Mouse (Mus musculus) bone marrow macrophage, adult 2 months (primary cell): ENCODE results near the gene Nudt21.

Source experiments
- CTCF ChIP-seq: IDR thresholded peaks from 2 replicates; pipeline ENCODE4 v1.5.1; 2012; ENCODE audit warnings: low read depth, mild to moderate bottlenecking, low read length, moderate library complexity
- POLR2A ChIP-seq: IDR thresholded peaks from 2 replicates; pipeline ENCODE4 v1.6.1; 2012; ENCODE audit warnings: mild to moderate bottlenecking, low read depth, low read length, borderline replicate concordance

DNA sequence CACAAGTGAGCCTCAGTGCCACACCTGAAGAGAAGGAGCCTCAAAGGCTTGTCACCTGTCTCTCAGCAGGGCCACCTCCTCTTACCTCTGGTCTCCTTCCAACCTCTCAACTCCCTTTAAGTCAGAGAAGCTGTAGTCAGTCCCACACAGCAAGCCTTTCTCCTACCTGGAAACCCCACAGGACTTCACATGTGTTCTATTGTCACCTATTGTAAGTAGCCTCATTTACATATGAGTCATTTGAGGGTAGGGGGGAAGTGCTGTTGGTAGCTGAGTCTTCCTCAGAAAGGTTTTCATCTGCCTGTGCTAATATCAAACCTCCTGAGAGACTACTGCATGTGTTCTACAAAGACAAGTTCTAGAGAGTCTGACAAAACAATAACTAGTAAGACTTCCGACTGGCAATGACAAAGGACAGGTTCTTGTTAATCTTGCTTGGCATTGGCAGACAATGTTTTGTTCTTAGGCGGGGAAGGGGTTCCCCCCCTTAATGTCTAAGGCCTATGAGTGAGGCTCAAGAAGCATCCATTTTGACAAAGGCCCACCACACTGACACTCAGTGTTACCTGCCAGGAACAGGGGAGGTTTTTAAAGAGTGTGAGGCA lies 26.6 kb downstream of the Nudt21 start:
- TF ChIP-seq CTCF (no peak), POLR2A (no peak)
